Mouse (Mus musculus): Measurements from ENCODE around the gene Ccm2l. TPM values are rescaled to one million over a fixed set of nuclear protein-coding genes. Genes with fewer than 3 reads are reported as not detected.

Ccm2l gene
- polyA plus RNA-seq, 1 experiment from 2014 or later = 1.0 TPM

GRCm38 (mm10) chr2:153121821-153122615, 56.3 kb downstream of the Ccm2l start:
- Histone ChIP-seq H3K36me3 (ENCODE audit: control insufficient read depth, insufficient read depth, low read length) (no peaks in the 10 kb centered on the region), H3K27me3 (ENCODE audit: control insufficient read depth, insufficient read depth, low read length) (no peaks in the 10 kb centered on the region), H3K27ac (ENCODE audit: low read length) (no peak overlapping the region), H3K9me3 (replicated peaks; ENCODE audit: control insufficient read depth, low read length) (no peaks in the 10 kb centered on the region), H3K9ac (ENCODE audit: low read length) (no peak overlapping the region), H3K4me3 (replicated peaks; ENCODE audit: low read length) (no peak overlapping the region), H3K4me2 (ENCODE audit: low read depth, low read length) (no peak overlapping the region), H3K4me1 (ENCODE audit: control insufficient read depth, insufficient read depth, low read length) (no peaks in the 10 kb centered on the region)
- ATAC-seq (ENCODE audit: insufficient read depth, low FRiP score) = no peak
- 69% methylated on average over 8 of the region's 8 CpGs for WGBS

- Histone ChIP-seq H3K27ac (ENCODE audit: low read length) (no peak overlapping the region), H3K4me1 (ENCODE audit: control insufficient read depth, insufficient read depth, low read length) (no peaks in the 10 kb centered on the region), H3K36me3 (ENCODE audit: control insufficient read depth, insufficient read depth, low read length) (no peaks in the 10 kb centered on the region), H3K4me2 (ENCODE audit: low read depth, low read length) (no peak overlapping the region), H3K27me3 (ENCODE audit: control insufficient read depth, insufficient read depth, low read length) (no peaks in the 10 kb centered on the region), H3K9ac (ENCODE audit: low read length) (no peak overlapping the region), H3K9me3 (replicated peaks; ENCODE audit: control insufficient read depth, low read length) (no peaks in the 10 kb centered on the region), H3K4me3 (replicated peaks; ENCODE audit: low read length) (no peak overlapping the region)
- 86% methylated on average over 7 of the region's 7 CpGs for WGBS
- ATAC-seq (ENCODE audit: insufficient read depth, low FRiP score) = no peak
These were observed 56.9 kb downstream of the Ccm2l start for GRCm38 (mm10) chr2:153122701-153123100.

GRCm38 (mm10) chr2:153125875-153126274, 60.1 kb downstream of the Ccm2l start:
- no peaks in the 10 kb centered on the region for H3K27me3 ChIP-seq (ENCODE audit: control insufficient read depth, insufficient read depth, low read length)
- no peak overlapping the region for H3K9ac ChIP-seq (ENCODE audit: low read length)
- no peak overlapping the region for H3K27ac ChIP-seq (ENCODE audit: low read length)
- no peaks in the 10 kb centered on the region for H3K9me3 ChIP-seq (replicated peaks; ENCODE audit: control insufficient read depth, low read length)
- ATAC-seq (ENCODE audit: insufficient read depth, low FRiP score) = no peak
- no peak overlapping the region for H3K4me3 ChIP-seq (replicated peaks; ENCODE audit: low read length)
- H3K4me2 ChIP-seq (ENCODE audit: low read depth, low read length) = no peak overlapping the region
- no peaks in the 10 kb centered on the region for H3K36me3 ChIP-seq (ENCODE audit: control insufficient read depth, insufficient read depth, low read length)
- no peaks in the 10 kb centered on the region for H3K4me1 ChIP-seq (ENCODE audit: control insufficient read depth, insufficient read depth, low read length)
- WGBS = 36% methylated on average over 5 of the region's 5 CpGs

GRCm38 (mm10) chr2:153131019-153131418, 65.3 kb downstream of the Ccm2l start:
- no peak for ATAC-seq (ENCODE audit: insufficient read depth, low FRiP score)
- 20% methylated on average over 6 of the region's 6 CpGs for WGBS
- no peaks in the 10 kb centered on the region for H3K4me1 ChIP-seq (ENCODE audit: control insufficient read depth, insufficient read depth, low read length)
- H3K4me3 ChIP-seq (replicated peaks; ENCODE audit: low read length) = no peak overlapping the region
- H3K9ac ChIP-seq (ENCODE audit: low read length) = no peak overlapping the region
- H3K27me3 ChIP-seq (ENCODE audit: control insufficient read depth, insufficient read depth, low read length) = no peaks in the 10 kb centered on the region
- H3K36me3 ChIP-seq (ENCODE audit: control insufficient read depth, insufficient read depth, low read length) = no peaks in the 10 kb centered on the region
- H3K9me3 ChIP-seq (replicated peaks; ENCODE audit: control insufficient read depth, low read length) = no peaks in the 10 kb centered on the region
- no peak overlapping the region for H3K4me2 ChIP-seq (ENCODE audit: low read depth, low read length)
- H3K27ac ChIP-seq (ENCODE audit: low read length) = no peak overlapping the region

Other genes with a start within 250 kb of the Ccm2l start
- 78.1 and 88.8 TPM in 2 replicates for gene Bcl2l1, start 234.2 kb upstream of the Ccm2l start, polyA plus RNA-seq (2015; fragmentation: Nextera tagmentation; extraction: Ambion mirVana)
- gene Tpx2, start 218.0 kb upstream of the Ccm2l start, polyA plus RNA-seq (2015; fragmentation: Nextera tagmentation; extraction: Ambion mirVana) = 59.8 and 60.6 TPM in 2 replicates
- 0.07 and 1.8 TPM in 2 replicates for gene Mylk2, start 154.6 kb upstream of the Ccm2l start, polyA plus RNA-seq (2015; fragmentation: Nextera tagmentation; extraction: Ambion mirVana)
- 4.5 and 5.3 TPM in 2 replicates for gene Foxs1, start 132.7 kb upstream of the Ccm2l start, polyA plus RNA-seq (2015; fragmentation: Nextera tagmentation; extraction: Ambion mirVana)
- 0.06 and 0.24 TPM in 2 replicates for gene Dusp15, start 114.3 kb upstream of the Ccm2l start, polyA plus RNA-seq (2015; fragmentation: Nextera tagmentation; extraction: Ambion mirVana)
- 0.27 TPM in 2 replicates for gene Ttll9, start 103.5 kb upstream of the Ccm2l start, polyA plus RNA-seq (2015; fragmentation: Nextera tagmentation; extraction: Ambion mirVana)
- gene Pdrg1, start 50.5 kb upstream of the Ccm2l start, polyA plus RNA-seq (2015; fragmentation: Nextera tagmentation; extraction: Ambion mirVana) = 101 and 105 TPM in 2 replicates
- gene Xkr7, start 34.1 kb upstream of the Ccm2l start, polyA plus RNA-seq (2015; fragmentation: Nextera tagmentation; extraction: Ambion mirVana) = not detected in 2 replicates
- 6.2 and 6.7 TPM in 2 replicates for gene Hck, start 42.5 kb downstream of the Ccm2l start, polyA plus RNA-seq (2015; fragmentation: Nextera tagmentation; extraction: Ambion mirVana)
- 86.7 and 93.4 TPM in 2 replicates for gene Tm9sf4, start 95.3 kb downstream of the Ccm2l start, polyA plus RNA-seq (2015; fragmentation: Nextera tagmentation; extraction: Ambion mirVana)
- 9.2 and 9.9 TPM in 2 replicates for gene Tspyl3, start 159.5 kb downstream of the Ccm2l start, polyA plus RNA-seq (2015; fragmentation: Nextera tagmentation; extraction: Ambion mirVana)
- gene Plagl2, start 175.5 kb downstream of the Ccm2l start, polyA plus RNA-seq (2015; fragmentation: Nextera tagmentation; extraction: Ambion mirVana) = 19.6 and 21.8 TPM in 2 replicates
- gene Pofut1, start 175.6 kb downstream of the Ccm2l start, polyA plus RNA-seq (2015; fragmentation: Nextera tagmentation; extraction: Ambion mirVana) = 6.7 and 8.2 TPM in 2 replicates
- 6.7 TPM in 2 replicates for gene Kif3b, start 225.5 kb downstream of the Ccm2l start, polyA plus RNA-seq (2015; fragmentation: Nextera tagmentation; extraction: Ambion mirVana)